Mouse (Mus musculus) lung, postnatal 14 days (tissue): ENCODE data around the gene Ipp.

ENCODE experiments used
- DNase-seq: peaks from one replicate; pipeline ENCODE4 v3.0.0; 2021

Ipp gene

DNA sequence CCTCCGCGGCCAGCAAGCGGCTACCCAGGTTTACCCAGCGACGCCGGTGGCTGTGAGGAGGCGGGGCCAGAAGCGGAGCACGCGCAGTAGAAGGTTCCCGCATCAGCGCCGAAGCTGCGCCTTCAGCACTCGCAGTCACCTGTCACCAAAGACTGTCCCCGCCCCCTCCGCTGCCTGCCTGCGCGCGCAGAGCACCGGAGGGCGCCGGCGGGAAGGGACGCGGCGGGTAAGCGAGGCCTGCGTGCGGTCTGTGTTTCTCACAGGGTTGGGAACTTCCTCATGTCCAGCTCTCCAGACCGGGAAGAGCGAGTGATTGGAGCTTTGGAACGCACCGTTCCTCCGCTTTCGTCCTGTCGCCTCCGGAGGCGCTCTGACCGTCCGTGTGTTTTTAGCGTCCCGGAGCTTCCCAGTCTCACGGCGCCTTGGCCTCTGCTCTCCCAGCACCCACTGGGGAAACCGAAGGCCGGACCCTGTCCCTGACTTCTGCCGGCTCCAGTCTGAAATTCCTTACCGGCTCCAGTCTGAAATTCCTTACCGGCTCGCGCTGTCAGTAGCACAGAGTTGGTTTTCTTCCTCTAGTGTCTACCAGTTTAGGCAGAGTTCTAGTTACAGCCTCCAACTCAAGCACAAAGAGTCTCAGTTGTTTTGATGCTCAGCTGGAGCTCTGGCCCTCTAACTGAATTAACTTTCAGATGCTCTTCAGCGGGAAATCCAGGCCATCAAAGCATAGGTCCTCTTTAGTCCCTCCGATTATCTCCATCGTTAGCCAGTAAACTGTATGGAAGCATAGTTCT is at the start of gene Ipp:
Gene Ipp, plus strand, starts transcription at position 125 of the 794 bp plus-strand sequence.
- DNase-seq = peak; percentile 96

DNA sequence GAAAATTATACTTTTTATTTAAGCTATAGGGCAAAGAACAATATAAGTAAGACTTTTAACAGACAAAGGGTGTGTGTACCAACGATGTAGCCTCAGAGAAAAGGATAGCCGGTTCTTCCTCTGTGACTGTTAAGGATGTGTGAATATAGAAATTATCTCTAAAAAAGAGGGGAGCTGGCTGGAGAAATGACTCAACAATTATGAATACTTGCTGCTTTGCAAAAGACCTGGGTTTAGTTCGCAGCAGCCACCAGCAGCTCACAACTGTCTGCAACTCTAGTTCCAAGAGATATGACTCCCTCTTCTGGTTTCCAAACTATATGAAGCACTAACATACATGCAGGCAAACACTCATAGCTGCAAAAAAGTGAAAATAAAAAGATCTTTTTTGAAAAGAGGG is 45.4 kb upstream of the Ipp start:
- no peak for DNase-seq

DNA sequence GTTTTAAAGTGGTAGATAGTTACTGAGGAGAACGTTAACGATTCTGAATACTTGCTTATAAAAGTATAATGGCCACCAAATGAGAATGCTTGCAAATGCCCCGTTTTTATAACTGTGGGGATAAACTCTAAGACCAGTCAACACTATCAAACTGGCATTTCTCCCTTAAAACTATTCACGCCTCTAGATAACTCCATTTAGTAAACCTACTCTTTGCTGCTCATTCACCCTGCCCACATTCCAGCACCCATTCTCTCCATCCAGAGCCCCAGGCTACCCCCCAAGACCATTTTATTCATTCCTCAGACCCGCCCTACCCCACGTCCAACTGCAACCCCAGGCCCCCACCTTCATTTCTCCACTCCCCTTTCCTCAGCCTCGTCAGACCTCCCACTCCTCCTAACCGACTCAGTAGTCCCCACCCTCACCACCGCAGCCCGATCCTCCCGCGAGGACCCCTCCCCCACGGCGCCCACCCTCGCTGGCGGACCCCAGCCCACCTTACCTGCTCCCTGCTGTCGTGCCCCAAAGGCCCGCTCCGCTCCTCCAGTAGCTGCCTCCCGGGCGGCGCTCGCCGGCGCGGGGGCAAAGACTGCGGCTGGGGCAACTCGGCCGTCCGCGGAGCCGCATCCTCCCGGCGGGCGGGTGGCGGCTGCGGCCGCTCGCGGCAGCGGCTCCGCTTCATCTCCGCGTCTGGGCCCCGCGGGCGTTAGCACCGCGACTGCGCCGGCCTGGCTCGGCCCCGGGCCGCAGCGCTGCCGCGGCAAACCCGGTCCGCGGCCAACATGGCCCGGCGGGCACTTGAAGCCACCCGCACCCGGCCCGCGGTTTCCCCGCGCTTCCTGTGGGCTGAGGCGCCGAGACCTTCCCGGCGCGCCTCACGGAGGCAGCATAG is 43.9 kb upstream of the Ipp start:
- peak; percentile 30 for DNase-seq

DNA sequence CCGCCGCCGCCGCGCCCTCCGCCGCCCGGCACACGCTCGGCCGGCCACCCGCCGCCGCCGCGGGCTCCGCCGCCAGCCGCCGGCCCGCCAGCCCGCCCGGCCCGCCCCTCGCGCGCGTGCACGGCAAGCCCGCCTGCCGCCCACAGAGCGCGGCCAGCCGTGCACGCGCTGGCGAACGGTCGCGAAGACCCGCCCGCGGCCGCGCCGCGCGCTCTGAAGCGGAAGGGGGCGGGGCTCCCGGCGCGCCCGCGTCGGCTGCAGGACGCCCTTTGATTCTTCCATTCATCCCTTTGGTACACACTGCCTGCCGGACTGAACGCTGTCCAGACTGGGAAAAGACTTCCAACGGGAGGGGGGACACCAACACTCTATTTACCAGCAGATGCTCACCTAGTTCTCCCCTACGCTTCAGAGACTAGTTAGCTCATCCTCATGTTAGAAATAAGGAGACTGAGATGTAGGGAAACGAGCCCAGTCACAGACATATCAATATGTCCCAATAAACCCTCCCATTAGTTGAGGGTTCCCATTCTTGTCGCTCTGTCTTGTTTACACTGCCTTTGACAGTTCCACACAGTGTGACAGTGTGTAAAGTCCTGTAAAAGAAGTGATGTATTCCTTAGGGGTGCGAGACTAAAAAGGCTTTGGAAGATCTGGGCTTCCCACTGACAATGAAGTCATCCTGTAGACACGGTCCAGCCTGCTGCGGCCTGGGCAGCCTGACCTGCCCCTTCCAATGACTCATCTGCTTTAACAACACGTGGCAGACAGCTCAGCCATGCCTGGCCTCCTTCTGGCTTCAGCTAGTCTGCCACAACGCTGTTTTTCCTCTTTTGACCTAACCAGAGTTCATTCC is 43.0 kb upstream of the Ipp start, which contains the start of gene Mast2:
Gene Mast2, minus strand, starts transcription at position 58 of the 856 bp plus-strand sequence.
- peak; percentile 85 for DNase-seq

DNA sequence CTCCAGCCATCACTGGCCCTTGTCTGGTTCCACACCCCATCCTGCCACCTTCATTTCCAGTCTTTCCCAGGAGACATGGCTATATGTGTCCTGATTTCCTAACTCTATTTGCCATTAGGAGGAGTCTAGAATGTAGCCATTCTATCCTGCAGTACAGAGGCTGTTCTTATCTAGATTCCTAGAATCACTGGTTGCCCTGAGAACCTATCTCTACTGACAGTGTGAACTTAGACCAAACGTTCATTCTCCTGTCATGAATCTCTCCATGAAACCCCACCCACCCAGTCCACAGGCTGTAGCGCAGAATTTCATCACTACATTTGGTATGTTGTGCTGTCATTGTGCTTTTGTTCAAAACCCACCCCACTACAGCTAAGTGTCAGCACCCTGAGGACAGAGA is 26.0 kb upstream of the Ipp start:
- DNase-seq = no peak

DNA sequence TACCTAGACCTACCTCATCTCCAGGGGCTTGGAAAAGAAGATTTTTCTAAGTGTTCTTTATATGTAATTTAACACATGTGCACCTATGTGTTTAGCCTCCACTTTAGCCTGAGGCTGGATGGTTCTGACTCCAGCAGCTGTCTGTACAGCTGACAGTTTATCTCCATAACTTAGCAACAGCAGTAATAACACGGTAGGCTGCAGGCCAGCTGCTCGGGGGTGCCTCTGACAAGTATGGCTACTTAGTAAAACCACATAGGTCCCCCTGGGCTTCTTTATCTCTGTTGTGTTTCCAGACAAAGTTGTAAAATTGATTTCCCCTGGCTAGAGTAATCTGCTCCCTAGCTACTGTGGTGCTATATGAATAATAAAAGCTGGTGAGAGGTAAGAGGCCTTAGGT is 23.9 kb upstream of the Ipp start:
- DNase-seq = peak; percentile 11

DNA sequence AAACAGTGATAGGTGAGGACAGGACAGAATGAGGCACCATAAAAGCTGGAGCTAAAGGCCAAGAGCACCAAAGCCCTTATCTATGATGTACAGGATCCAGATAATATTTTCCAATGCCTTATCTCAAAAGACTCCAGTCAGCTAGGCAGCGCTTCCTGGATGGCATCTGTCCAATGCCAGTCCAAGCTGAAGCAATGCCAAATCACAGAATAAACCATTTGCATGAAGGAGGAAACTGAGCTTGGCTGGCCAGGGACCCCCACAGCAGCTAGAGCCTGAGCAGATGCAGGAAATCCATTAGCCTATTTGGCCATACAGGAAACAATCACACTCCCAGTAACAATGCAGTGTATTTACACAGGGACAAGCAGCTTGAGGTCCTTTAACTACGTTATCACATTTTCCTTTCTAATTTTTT is 16.2 kb upstream of the Ipp start:
- DNase-seq = peak; percentile 77

DNA sequence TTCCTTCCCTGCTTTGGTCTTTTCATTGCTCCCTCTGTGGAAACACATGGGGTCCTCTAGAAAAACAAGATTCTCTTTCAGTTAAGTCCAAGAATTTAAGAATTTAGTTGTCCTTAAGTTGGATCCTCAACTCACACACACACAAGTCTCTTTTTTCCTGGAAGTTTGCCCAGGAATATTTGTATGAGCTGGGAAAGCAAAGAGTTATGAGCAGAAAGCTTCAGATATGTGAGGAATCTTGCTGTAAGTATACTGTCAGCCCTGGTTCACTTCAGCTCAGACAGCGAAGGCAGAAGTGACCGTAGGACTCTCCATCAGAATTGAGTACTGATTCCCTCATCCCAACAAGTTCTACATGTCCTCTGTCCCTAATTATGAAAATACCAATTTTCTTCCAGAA is 15.5 kb upstream of the Ipp start:
- peak; percentile 4 for DNase-seq

DNA sequence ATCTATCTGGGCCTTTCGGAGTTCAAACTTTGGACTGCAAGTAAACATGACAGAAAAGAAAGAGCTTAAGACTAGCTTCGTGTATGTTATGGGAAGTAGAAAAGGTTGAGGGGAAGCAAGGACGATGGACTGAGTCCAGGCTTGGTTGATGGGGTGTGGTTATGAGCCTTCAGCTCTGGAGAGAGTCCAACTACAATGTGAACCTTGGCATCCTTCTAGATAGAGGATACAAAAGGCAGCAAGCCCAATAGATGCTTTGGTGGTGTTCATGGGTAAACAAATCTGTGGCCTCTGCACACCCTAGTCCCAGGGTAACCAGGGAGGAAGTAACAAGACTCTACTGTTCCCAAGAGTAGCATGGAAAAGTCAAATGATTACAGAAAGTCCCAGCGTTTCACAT is 14.9 kb upstream of the Ipp start:
- DNase-seq = peak; percentile 22

DNA sequence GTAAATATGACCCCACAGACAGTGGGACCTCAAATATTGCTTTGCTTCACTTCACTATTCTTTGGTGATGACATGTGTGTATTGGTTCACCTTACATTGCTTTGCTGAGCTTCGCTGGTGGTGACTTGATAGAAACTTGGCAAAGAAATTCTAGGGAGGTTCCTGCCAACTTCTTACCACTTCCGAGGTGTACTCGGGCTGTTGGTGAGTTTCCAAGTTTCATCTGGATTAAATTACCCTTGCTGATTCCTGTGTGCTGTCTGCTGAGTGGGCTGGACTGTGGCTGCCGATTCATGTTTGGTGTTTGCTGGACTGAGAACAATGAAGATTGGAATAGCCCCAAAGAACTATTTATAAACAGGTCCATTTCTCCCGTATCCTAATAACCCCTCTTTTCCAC is 13.7 kb upstream of the Ipp start:
- DNase-seq = no peak

DNA sequence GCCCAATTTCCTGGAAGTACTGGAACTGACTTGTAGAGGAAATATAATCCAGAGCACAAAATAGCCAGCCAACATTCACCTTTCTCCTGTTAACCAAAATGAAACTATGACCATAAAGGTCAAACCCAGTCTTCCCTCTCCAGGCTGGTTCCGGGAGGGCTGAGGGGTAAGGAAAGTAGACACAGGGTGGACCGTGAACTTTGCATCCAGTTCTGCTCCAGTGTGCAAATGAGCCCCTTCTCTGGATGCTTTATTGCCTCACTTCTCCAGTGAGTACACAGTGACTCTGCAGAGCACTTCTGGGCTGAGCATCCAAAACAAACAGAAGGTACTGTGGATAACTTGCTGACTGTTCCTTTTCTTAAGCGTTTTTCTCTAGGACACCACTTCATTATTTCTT is 7.4 kb upstream of the Ipp start:
- no peak for DNase-seq

DNA sequence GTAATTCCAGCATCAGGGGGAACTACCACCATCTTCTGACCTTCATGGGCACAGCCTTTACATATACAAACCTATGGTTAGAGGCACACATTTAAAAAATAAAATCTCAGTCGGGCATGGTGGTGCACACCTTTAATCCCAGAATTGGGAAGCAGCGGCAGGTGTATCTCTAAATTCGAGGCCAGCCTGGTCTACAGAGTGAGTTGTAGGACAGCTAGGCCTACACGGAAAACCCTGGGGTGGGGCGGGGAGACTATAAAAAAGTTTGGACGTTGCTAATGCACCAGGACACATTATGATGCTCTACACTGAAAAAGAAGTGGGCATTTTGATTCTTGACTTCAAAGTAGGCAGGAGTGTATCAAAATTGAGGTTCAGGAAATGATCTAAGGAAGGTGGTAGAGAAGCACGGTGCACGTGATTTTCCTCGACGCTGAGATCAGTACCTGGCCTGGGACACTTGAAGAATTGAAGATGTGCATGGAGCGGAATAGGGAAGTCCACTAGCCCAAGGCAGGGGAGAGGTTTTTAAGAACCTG is 394 bp upstream of the Ipp start:
- DNase-seq = no peak

DNA sequence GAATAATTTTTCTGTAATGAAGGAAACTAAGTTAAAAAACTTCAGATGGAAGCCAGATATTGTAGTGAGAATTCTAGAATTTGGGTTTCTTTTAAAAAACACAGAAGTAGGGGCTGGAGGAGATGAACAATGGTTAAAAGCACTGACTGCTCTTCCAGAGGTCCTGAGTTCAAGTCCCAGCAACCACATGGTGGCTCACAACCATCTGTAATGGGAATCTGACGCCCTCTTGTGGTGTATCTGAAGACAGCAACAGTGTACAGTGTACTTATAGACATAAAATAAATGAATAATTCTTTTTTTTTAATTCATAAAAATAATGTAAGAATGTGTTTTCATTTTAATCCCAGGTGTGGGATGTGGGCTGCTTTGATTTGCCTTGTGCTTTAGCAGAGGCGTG is 23.8 kb downstream of the Ipp start:
- DNase-seq = no peak

DNA sequence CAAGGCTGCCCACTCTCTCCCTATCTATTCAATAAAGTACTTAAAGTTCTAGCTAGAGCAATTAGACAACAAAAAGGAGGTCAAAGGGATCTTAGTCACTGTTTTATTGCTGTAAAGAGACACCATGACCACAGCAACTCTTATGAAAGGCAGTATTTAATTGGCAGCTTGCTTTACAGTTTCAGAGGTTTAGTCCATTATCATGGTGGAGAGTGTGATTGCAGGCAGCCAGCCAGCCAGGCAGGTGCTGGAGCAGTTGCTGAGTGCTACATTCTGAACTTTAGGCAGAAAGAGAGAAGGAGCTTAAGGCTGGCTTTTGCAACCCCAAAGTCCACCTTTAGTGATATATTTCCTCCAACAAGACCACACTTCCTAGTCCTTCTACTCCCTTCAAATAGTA is 29.0 kb downstream of the Ipp start:
- DNase-seq = no peak

DNA sequence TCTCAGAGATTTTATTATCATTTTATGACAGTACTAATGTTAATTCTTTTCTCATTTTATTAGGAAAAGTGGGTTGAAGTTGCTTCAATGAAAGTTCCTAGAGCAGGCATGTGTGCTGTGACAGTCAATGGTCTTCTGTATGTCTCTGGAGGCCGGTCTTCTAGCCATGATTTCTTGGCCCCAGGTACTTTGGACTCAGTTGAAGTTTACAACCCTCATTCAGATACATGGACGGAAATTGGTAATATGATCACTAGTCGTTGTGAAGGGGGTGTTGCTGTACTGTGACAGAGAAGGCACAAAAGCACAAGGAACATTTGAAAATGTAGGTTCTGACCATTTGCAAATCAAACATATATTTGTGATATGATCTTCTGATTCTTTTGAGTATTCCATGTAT is 30.4 kb downstream of the Ipp start:
- DNase-seq = no peak

DNA sequence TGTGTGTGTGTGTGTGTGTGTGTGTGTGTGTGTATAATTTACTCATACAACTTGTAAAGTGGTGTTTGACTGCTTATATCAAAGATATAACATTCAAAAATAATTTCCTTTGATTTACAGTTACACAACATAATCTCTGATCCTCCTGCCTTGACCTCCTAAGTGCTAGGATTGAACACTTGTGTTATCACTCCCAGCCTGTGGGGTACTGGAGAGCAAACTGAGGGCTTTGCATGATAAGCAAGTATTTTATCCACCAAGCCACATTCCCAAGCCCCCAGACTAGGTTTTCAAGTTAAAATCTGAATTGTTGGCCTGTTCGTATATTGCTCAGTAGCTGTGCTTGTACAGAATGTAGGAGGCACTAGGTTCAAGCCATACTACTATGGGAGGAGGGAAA is 43.1 kb downstream of the Ipp start:
- DNase-seq = no peak

DNA sequence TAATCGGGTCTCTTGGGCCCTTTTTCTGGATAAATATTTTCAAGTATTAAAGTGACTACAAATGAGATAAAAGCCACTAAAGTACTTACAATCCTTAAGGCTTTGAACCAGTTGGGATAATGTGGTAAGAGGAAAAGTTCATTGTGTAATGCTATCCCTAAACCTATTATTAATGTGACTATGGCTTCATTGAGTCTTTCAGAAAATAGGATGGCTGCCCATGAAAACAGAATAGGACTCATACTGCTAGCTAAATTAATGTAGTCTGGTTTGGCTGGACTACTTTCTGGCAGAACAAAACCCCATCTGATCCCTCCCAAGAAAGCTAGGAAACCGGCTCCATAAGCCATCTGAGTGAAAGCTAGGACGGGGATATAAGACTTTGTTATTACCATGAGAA is 45.7 kb downstream of the Ipp start:
- DNase-seq = no peak

DNA sequence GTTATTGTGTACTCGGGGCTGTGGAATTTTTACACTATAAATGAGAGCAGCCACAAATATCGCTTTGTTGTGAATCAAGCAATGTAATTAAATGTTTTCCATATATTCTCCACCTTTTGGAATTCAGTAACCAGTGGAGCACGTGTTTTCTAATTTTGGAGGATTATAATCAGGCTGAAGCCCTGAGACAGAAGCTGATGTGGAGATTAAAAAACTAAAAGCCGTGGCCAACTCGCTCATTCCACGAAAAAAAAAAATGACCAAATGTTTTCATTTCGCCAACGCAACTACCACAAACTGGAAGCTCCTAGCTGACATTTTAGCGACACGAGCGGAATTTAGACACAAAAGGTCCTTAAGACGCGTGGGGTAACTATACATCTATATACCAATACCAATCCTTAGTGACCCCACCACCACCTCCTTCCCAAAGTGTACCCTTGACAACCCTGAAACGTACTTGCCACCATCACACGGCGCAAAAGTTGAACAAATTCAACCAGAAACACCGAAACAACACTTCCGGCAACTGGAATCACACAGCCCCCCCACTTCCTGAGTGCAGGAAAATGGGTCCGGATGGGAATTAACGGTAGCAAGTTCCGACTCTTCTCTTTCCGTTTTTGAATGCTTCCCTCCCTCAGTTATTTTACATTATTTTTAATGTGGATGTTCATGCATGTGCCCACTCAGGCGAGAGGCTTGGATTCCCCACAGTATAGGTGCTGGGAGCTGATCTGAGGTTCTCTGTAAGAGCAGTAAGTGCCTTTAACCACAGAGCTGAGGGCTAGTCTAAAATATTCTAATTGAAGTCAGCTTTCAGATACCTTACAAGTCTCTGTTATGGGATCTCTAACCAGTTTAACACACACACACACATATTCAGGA is 48.3 kb downstream of the Ipp start, which contains the start of gene Tmem69:
Gene Tmem69, minus strand, starts transcription at position 524 of the 888 bp plus-strand sequence.
- DNase-seq = peak; percentile 80

DNA sequence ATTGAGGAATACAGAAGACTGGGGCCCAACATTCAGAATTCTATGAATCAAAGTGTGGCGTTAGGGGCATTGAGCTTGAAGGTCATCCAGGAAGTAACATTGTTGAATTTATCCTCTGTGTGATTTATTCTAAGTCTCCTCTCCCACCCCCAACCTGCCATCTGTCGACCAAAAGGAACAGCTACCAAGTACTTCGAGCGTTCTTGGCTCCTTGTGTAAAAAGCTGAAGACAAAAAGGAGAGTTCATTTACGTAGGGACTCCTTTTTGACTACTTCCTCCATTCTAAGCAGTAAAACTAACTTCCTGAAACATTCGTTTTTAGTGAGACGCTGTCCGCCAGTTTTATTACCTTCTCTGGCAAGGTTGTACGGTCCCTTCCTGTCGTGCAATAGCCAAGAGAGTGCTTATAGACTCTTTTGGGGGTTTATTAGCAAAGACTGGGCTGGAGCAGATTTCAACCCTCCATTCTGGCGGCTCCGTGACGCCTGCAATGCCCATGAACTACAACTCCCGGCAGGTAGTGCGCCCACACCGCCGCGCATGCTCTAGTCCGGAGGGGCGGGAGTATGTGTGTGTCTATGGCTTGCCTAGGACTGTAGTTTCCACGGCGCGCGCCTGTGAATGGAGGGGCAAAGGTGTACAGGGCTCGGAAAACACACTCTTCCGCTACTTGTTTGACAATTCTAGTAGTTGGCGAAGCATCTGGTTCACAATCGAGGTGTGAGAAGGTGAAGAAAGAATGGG is 49.4 kb downstream of the Ipp start:
- DNase-seq = peak; percentile 92

DNA sequence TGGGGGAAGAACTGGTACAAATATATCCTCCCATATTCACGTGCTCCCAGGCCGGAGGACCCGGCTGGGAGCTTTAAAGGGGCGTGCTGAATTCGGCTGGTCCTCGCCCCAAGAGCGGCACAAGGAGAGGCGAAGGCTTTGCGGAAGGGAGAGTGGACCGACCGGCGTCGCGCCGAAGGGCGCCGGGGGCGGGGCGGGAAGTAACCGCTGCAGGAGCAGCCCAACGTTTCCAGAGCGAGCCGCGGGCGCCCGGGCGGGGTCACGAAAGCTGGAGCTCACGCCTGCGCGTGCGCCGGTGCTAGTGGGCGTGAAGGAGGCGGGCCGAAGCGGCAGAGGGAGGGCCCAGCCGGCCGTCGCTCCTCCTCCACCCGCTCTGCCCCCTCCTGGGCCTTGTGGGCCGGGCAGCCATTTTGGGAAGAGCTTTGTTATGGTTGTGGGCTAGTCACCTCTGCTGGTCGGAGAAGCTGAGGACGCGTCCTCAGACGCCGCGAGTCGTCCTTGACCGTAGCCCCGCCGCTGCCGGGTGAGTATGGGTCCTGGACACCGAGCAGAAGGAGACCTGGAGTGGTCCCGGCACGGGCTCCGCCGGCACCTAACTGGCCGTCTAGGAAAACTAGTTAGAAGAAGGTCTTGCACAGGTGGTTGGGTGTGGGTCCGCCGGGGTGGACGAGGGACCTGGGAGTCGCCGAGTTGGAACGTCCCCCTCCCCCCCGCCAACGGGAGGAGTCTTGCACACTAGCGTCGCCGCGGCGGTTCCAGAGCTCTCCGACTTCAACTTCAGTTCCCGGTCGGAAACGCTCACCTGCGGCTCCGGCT is 50.2 kb downstream of the Ipp start, which contains the start of gene Gpbp1l1:
Gene Gpbp1l1, plus strand, starts transcription at position 353 of the 816 bp plus-strand sequence.
- peak; percentile 98 for DNase-seq
